Mouse (Mus musculus) ES-Bruce4 (cell line): ENCODE measurements around the gene Asic2. TPM values are rescaled to one million over a fixed set of nuclear protein-coding genes. Genes with fewer than 3 reads are reported as not detected.

Experiments used
- H3K27ac ChIP-seq: 2 replicates; pipeline ENCODE4 v1.5.1; 2012; ENCODE audit warnings: low read length, inconsistent platforms; ENCODE audit not compliant: insufficient read depth
- H3K27me3 ChIP-seq: 2 replicates; pipeline ENCODE4 v1.6.1; 2012; ENCODE audit warnings: mild to moderate bottlenecking, low read length, inconsistent platforms; ENCODE audit not compliant: control insufficient read depth, poor library complexity, insufficient read depth, severe bottlenecking
- H3K36me3 ChIP-seq: 2 replicates; pipeline ENCODE4 v1.6.1; 2012; ENCODE audit warnings: inconsistent platforms, mild to moderate bottlenecking, low read length, moderate library complexity; ENCODE audit not compliant: control insufficient read depth, poor library complexity, insufficient read depth, severe bottlenecking
- H3K4me1 ChIP-seq: one replicate; pipeline ENCODE4 v1.8.1; 2011; ENCODE audit warnings: low read length; ENCODE audit not compliant: control insufficient read depth, insufficient read depth
- H3K4me3 ChIP-seq: 2 replicates; pipeline ENCODE4 v1.5.1; 2011; ENCODE audit warnings: low read depth, mild to moderate bottlenecking, low read length
- H3K9ac ChIP-seq: 2 replicates; pipeline ENCODE4 v1.6.1; 2012; ENCODE audit warnings: low read depth, mild to moderate bottlenecking, inconsistent platforms; ENCODE audit not compliant: poor library complexity, severe bottlenecking
- H3K9me3 ChIP-seq: replicated peaks from 2 replicates; pipeline ENCODE4 v1.6.1; 2012; ENCODE audit warnings: mild to moderate bottlenecking, low read length, inconsistent platforms; ENCODE audit not compliant: control insufficient read depth, poor library complexity, insufficient read depth, severe bottlenecking
- CTCF ChIP-seq: IDR thresholded peaks from one replicate; pipeline ENCODE4 v1.8.1; 2011; ENCODE audit warnings: low read depth, low read length
- EP300 ChIP-seq: IDR thresholded peaks from 2 replicates; pipeline ENCODE4 v1.6.1; 2011; ENCODE audit warnings: low read depth, low read length; ENCODE audit not compliant: insufficient read depth
- POLR2A ChIP-seq: IDR thresholded peaks from one replicate; pipeline ENCODE4 v1.8.1; 2011; ENCODE audit warnings: low read length; ENCODE audit not compliant: insufficient read depth
- polyA plus RNA-seq: library from polyadenylated mRNA; stranded (reverse); fragments of >200 nt; gene quantifications from 2 replicates; pipeline ENCODE4 v1.2.4, GENCODE M21; 2011; ENCODE audit warnings: low read depth; ENCODE audit not compliant: missing spikeins, insufficient read depth, insufficient read length

Gene Asic2
- polyA plus RNA-seq, 1 experiment = not detected

DNA sequence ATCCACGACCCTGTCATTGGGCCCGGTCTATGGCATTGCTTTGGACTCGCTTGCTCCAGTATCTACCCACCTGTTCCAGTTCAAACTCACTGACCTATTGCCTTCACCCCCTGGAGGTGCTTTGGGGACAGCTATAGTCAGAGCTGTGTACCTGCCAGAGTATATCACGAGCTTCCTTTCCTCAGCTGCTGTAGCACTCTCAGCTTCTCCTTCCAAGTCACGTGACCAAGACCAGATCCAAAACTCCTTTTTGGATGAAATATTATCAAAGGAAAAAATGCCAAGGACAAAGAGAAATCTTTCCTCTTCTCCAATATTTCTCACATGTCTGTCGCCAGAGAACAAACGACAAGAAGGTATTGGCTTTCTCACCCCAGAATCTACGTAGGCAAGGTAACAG is 645.8 kb downstream of the Asic2 start:
- Histone ChIP-seq H3K4me1 (no peaks in the 10 kb centered on the region), H3K27ac (no peak overlapping the region), H3K4me3 (no peak overlapping the region), H3K9ac (no peak overlapping the region), H3K27me3 (no peaks in the 10 kb centered on the region; the same call in 1 of the 2 replicates), H3K9me3 (peaks cover 4% of the 10 kb centered on the region; the same call in 1 of the 2 replicates), H3K36me3 (no peaks in the 10 kb centered on the region)
- TF ChIP-seq POLR2A (no peak), CTCF (no peak), EP300 (no peak)

DNA sequence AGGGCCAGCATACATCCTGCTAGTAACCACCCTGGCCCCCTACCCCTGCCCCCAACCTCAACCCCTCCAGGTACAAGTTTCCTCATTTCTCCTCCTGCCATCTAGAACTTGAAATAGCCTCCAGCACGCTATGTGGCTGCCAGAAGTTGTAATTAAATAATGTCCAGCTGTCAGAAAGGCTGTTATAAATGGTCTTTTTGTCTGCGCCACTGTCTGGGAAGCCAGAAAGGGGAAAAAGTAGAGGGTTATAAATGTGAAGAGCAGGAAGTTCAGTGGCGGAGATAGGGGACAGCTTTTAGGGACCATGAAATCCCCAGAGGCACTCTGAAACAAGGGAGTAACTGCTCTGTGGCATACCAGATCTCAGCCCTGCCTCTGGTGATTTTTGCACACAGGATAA is 678.2 kb downstream of the Asic2 start:
- TF ChIP-seq EP300 (no peak), CTCF (no peak), POLR2A (no peak)
- no peak overlapping the region for H3K9ac ChIP-seq
- no peak overlapping the region for H3K4me3 ChIP-seq
- no peaks in the 10 kb centered on the region for H3K36me3 ChIP-seq
- H3K9me3 ChIP-seq = no peaks in the 10 kb centered on the region
- no peak overlapping the region for H3K27ac ChIP-seq
- no peaks in the 10 kb centered on the region for H3K27me3 ChIP-seq
- H3K4me1 ChIP-seq = no peaks in the 10 kb centered on the region

DNA sequence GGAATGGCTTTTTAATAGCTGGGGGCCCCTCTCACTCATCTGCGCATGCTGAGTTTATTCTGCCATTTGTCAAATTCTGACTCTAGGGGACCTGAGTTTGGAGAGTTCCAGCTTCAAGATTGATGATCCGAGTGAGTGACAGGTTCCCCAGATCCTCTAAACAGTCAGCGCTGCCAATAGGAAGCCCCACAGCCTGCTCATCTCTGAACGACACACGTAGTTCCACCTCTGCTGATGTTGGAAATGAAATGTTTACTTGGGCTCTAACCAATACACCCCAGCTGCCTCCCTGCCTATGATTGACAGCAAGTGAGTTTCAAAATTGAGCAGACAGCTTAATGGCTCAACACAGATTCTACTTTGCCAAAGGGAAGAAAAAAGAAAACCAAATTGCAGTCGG is 685.1 kb downstream of the Asic2 start:
- no peak overlapping the region for H3K4me3 ChIP-seq
- TF ChIP-seq POLR2A = no peak
- no peaks in the 10 kb centered on the region for H3K9me3 ChIP-seq
- H3K27me3 ChIP-seq = no peaks in the 10 kb centered on the region
- no peaks in the 10 kb centered on the region for H3K36me3 ChIP-seq
- H3K9ac ChIP-seq = no peak overlapping the region
- peaks cover 2% of the 10 kb centered on the region for H3K4me1 ChIP-seq
- H3K27ac ChIP-seq = no peak overlapping the region

DNA sequence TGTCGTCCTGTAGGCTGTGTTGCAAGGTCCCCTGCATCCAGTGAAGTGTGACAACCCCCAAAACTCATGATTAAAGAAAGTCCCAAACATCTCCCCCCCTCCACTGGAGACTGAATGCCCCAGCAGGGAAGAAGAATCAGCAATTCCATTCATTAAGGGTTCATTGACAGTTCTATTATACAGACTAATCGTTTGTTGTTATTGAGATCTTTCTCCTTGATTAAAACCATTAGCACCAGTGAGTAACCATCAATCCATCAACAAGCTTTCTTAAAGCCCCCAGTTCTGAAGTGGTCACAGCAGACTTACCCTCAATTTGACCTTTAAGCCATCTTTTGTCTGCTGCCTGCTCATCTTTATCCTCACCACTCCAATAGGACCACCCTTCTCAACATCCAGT is 688.2 kb downstream of the Asic2 start:
- no peak overlapping the region for H3K9ac ChIP-seq
- H3K27ac ChIP-seq = no peak overlapping the region
- H3K9me3 ChIP-seq = no peaks in the 10 kb centered on the region
- H3K36me3 ChIP-seq = no peaks in the 10 kb centered on the region
- TF ChIP-seq POLR2A (no peak), CTCF (no peak), EP300 (no peak)
- no peak overlapping the region for H3K4me3 ChIP-seq
- no peaks in the 10 kb centered on the region for H3K27me3 ChIP-seq
- H3K4me1 ChIP-seq = peaks cover 2% of the 10 kb centered on the region

DNA sequence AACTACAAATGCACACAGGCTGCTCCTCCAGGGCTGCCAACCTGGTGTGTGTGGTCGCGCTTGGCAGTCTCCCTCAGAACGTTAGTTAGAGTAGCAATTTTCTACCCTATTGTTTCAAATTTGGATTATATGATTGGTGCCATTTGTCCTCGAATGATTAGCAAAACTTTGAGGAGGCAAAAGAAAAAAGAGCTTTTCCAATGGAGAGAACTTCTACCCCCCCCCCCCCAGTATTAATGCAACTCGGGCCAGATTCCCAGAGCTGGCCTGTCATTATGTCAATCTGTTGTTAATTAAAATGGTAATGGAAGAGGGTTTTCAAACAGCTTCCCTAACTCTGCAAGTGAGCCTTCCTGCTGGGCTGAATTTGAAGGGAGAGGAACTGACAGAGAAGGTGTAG is 690.9 kb downstream of the Asic2 start:
- peaks cover 2% of the 10 kb centered on the region for H3K4me1 ChIP-seq
- TF ChIP-seq EP300 (no peak), CTCF (no peak), POLR2A (no peak)
- H3K36me3 ChIP-seq = no peaks in the 10 kb centered on the region
- H3K9me3 ChIP-seq = no peaks in the 10 kb centered on the region
- no peak overlapping the region for H3K4me3 ChIP-seq
- H3K27ac ChIP-seq = no peak overlapping the region
- no peak overlapping the region for H3K9ac ChIP-seq
- H3K27me3 ChIP-seq = no peaks in the 10 kb centered on the region

DNA sequence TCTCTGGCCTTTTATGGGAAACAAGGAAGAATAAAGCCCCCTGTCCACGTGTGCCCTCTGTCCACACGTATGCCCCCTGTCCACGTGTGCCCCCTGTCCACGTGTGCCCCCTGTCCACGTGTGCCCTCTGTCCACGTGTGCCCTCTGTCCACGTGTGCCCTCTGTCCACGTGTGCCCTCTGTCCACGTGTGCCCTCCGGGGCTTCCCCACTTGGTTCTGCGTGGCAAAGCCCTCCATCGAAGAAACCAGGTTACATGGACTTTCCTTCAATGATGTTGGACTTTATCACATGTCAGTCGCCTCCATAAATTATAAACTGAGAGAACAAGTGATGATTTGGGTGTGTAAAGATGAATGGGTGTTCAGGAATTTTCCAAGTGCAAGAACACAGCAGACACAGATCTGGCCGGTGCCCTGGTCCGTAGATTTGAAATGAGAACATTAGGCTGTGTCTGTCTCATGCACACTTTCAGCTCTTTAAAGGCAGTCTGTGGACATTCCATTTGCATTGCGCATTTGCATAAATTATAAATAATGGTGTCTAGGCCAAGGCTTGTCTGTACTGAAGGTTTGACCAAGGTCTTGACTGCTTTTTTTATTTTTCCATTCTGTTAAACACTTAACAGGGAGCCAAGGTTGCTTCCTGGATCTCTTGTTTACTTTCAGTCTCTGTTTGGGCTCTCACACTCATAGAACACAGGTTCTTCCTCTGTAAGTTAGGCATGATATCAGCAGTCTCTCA is 695.4 kb downstream of the Asic2 start:
- H3K9ac ChIP-seq = no peak overlapping the region
- no peaks in the 10 kb centered on the region for H3K27me3 ChIP-seq
- no peak overlapping the region for H3K27ac ChIP-seq
- H3K4me3 ChIP-seq = no peak overlapping the region
- H3K9me3 ChIP-seq = no peaks in the 10 kb centered on the region; the same call in 1 of the 2 replicates
- TF ChIP-seq EP300 (no peak), POLR2A (no peak), CTCF (no peak)
- no peaks in the 10 kb centered on the region for H3K4me1 ChIP-seq
- H3K36me3 ChIP-seq = no peaks in the 10 kb centered on the region
